Comparison of ENCODE assay signal across 10 mouse cellular contexts in genomic region chr16:93726186-93726585, GRCm38 (mm10).
"Had no signal": no experiment of that assay in that cellular context is flagged by ENCODE, and none has a peak within 500 bp of the region (broad histone marks: within the 10 kb centered on the region; RNA-seq: fewer than 3 reads in every experiment).

No protein-coding gene starts in this region.

- H3K9ac ChIP-seq: lung, embryonic 15.5 days; midbrain, embryonic 12.5 days had no signal

- H3K27ac ChIP-seq: left cerebral cortex, adult 2 months; limb, embryonic 10.5 days; lung, embryonic 15.5 days; midbrain, embryonic 12.5 days had no signal

- H3K9me3 ChIP-seq: limb, embryonic 10.5 days; lung, embryonic 15.5 days; midbrain, embryonic 12.5 days had no signal

- H3K27me3 ChIP-seq: lung, embryonic 15.5 days; midbrain, embryonic 12.5 days had no signal

- H3K4me3 ChIP-seq: left cerebral cortex, adult 2 months; limb, embryonic 10.5 days; lung, embryonic 15.5 days; midbrain, embryonic 12.5 days had no signal

- DNase-seq: kidney, adult 18-20 months; kidney, postnatal 14 days; lung, postnatal 14 days; right cerebral cortex, postnatal 14 days; thymus, postnatal 4 days had no signal

- H3K4me2 ChIP-seq: lung, embryonic 15.5 days; midbrain, embryonic 12.5 days had no signal

- H3K36me3 ChIP-seq: limb, embryonic 10.5 days; lung, embryonic 15.5 days; midbrain, embryonic 12.5 days had no signal

- ATAC-seq: midbrain, embryonic 16.5 days had no signal
